Mouse (Mus musculus): ENCODE results near the gene Gm44805.

Gm44805 gene

DNA sequence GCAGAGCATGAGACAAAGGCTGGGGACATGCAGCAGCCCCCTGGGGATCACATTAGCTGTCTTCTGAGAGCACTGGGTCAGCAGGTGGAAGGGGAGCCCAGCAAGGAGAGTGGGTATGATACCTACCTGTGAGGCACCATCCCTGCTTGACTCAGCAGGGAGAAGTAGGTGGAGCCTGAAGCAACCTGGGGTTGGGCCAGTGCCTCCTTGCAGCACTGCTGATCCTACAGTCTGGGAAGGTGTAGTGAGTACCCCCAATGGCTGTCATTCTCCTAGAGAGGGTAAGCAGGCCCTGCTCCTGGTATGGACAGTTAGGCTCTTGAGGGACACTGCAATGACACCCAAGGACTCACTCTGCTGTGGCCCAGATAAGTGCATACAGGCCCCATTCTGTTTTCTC is 48.9 kb downstream of the Gm44805 start:
- no peak for DNase-seq (ENCODE audit: extremely low spot score, low spot score)

DNA sequence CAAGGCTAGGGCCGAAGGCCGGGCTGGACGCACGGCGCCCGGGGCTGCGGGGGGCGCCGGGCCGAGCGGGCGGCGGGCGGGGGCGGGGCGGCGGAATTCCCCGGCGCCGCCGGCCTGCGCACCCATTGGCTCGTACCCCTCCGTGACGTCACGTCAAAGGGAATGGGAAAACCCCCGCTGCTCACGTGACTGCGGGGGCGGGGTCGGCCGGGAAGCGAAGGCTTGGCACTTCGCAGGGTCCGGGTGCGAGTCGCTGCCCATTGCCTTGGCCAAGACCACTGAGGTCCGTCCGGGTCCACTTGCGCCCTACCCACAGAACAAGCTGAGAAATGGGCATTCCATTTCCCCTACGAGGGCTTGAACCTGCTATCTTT is 51.9 kb downstream of the Gm44805 start, which contains the start of gene Relb:
TSS of gene Relb (minus strand) at position 78 of the 374 bp plus-strand sequence.
- DNase-seq (ENCODE audit: extremely low spot score, low spot score), result peak; percentile 91

DNA sequence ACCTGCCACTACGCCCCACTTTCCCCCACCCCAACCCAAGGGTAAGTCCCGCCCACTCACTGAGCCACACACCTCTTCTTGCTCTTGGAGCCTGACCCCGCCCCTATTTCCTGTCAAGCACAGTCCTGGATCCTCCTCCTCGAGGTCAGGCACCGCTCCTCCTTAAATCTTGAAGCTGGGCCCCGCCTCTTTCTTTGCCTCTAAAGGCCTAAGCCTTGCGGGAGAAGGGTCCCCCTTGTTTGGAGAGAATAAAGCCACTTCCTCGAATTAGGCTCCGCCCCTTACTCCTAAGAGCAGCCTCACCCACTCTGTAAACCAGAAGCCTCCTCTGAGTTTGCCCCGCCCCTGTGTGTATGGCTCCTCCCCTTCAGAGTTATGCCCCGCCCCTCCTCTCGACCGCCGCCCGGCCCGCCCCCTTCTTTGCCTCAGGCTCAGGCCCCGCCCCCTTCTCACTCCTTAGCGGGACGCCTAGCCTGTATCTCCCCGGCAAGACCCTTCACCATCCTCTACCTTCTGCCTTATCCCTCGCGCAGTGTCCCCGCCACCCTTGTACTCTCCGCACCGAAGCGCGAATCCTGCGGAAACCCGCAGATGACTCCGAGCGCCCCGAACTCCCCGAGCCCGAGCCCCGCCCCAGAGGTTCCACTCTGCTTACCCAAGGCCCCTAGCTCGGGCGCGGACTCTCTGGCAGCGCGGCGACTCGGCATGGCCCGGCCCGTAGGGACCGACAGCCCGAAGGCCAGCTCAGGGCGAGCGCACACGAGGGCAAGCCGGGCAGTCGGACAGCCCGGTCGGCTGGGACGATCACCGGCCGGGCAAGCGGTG is 52.5 kb downstream of the Gm44805 start:
- DNase-seq (ENCODE audit: extremely low spot score, low spot score), result peak; percentile 90

DNA sequence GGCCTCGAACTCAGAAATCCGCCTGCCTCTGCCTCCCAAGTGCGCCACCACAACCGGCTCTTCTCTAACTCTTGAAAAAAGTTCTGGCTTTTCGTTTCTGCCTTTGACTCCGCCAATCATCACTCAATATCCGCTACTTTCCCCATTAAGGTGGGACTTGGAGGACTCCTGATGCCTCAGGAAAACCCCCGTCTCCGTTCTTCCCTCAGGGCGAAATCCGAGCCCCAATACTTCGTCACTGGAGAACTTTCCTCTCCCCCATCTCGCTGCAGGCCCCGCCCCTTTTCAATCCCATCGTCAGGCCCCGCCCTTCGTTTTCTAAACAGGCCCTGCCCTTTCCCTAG is 53.1 kb downstream of the Gm44805 start:
- no peak for DNase-seq (ENCODE audit: extremely low spot score, low spot score)

DNA sequence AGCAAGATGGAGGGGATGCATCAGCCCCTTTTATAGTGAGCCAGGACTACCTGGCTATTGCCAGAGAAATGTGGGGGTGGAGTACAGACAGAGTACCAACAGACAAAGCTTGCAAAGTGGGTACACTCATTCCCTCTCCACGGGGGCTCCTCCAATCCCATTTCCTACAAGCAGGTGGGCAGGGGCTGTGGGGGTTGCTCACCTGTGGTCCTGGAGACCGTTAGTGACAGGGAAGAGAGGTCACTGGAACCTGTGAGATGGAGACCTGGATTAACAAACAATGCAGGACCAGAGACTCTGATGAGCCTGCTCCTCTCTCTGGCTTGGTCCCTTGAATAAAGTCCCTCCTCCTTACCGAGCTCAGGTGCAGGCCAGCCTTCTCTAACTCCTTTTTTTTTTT is 53.5 kb downstream of the Gm44805 start:
- no peak for DNase-seq (ENCODE audit: extremely low spot score, low spot score)

DNA sequence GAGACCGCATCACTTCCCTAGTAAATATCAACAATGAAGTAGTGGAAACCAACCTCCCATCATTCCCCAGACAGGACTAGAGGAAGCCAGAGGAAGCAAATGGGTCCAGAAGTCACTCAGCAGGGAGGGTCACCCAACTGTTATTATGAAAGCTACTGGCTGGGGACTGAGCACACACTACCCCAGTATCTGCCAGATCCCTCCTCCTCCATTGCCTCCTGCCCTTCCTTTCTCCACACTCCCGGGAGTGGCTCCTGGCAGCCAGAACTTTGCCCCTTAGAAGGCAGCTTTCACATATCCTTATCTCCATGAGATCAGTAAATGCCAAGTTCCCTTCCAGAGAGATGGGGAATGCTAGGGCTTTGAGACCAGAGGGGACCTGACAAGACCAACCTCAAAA is 57.8 kb downstream of the Gm44805 start:
- DNase-seq (ENCODE audit: extremely low spot score, low spot score), result no peak

DNA sequence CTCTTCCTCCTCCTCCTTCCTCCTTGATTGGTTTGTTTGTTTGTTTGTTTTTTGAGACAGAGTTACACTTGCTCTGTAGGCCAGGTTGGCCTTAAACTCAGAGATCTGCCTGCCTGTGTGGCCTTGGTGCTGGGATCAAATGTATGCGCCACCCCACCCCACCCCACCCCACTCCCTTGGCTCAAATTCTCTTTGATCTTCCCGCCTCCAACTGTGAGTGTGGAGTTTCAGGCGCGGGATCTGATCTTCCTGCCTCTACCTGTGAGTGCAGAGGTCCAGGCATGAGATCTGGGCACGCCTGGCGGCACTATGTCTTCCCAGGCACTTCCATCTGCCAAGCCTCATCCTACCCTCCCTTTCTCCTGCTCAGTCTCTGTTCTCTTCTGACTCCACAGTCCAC is 59.0 kb downstream of the Gm44805 start:
- no peak for DNase-seq (ENCODE audit: extremely low spot score, low spot score)
